Mouse (Mus musculus) bone marrow macrophage, adult 2 months (primary cell): ENCODE data around the gene Smg6.

Experiments
- CTCF ChIP-seq: IDR thresholded peaks from 2 replicates; pipeline ENCODE4 v1.5.1; 2012; ENCODE audit warnings: low read depth, mild to moderate bottlenecking, low read length, moderate library complexity
- POLR2A ChIP-seq: IDR thresholded peaks from 2 replicates; pipeline ENCODE4 v1.6.1; 2012; ENCODE audit warnings: mild to moderate bottlenecking, low read depth, low read length, borderline replicate concordance

DNA sequence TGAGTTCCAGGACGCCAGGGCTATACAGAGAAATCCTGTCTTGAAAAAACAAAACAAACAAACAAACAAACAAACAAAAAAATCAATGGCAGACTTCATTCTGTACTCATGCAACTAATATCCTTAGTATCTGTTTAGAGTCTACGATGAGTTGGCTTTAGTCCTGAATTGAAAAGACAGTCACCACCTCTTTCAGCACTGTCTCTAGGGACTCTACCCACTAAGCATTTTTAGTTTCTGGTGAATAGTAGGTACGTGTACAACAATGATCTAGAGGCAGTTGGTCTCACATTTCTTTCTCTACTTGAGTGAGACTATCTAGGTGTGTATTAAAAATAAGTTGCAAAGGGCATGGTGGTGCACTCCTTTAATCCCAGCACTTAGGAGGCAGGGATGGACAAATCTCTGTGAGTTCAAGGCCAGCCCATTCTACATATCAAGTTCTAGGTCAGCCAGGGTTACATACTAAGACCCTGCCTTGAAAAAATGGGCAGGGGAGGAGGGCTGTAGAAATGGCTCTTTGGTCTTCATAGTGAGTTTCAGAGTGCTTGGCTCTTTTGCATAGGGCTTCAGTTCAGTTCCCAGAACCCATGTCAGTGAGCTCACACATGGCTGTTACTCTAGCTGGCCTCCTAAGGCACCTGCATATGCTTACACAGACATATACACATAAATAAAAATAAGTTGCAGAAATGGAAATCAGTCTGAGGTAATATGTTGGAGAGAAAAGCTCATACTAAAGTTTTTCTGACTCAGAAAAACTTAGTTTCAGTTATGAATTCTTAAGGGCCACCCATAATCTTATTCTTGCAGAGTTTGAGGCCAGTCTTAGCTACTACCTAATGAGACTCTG, 51.4 kb downstream of the Smg6 start:
- TF ChIP-seq CTCF (no peak), POLR2A (no peak)
